Mouse (Mus musculus) liver (tissue): ENCODE results near the gene Cds2.
"Not testable (repeated sequence)": the region's sequence is repeated elsewhere in the genome, so short reads cannot be mapped to it uniquely, and the experiment has no call there.

Experiments
- DNase-seq: peaks from one replicate; pipeline ENCODE4 v3.0.0-alpha.2; 2020; ENCODE audit warnings: mixed read lengths

Cds2 gene

GRCm38 (mm10) chr2:132269217-132269616 is 6.3 kb downstream of the Cds2 start:
- peak; percentile 48 for DNase-seq

DNA sequence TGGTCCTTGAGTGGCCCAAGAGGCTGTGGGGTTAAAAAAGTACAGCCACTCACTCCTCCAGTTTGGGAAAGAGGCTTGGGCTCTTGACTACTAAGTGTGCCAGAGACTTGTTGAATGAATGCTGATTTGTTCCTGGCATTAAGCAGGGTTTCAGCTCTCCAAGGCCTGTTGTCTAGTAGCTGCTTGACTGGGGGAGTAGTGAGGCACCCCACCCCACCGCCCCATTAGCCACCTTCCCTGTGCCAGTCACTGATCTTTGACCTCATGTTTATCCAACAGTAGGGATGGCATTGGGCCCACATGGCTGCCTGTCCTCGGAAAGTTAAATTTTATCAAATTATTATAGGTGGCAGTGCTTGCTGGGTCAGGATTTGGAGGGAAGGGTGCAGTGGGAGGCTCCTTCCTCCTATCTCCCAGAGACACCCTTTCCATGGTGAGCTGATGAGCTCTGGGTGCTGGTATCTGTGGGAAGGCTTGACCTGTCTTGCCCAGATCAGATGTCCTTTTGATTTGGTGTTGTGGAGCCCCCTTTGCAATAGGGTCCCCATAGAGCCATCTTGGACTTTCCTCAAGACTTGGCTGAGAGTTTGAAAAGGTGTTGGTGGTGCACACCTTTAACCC is 7.5 kb downstream of the Cds2 start:
- DNase-seq = peak; percentile 18

GRCm38 (mm10) chr2:132272694-132273389 is 9.9 kb downstream of the Cds2 start:
- DNase-seq = no peak

- DNase-seq = peak; percentile 22
Measured at GRCm38 (mm10) chr2:132275527-132275926, 12.6 kb downstream of the Cds2 start.

- DNase-seq = no peak
Measured at GRCm38 (mm10) chr2:132276249-132276648, 13.3 kb downstream of the Cds2 start.

DNA sequence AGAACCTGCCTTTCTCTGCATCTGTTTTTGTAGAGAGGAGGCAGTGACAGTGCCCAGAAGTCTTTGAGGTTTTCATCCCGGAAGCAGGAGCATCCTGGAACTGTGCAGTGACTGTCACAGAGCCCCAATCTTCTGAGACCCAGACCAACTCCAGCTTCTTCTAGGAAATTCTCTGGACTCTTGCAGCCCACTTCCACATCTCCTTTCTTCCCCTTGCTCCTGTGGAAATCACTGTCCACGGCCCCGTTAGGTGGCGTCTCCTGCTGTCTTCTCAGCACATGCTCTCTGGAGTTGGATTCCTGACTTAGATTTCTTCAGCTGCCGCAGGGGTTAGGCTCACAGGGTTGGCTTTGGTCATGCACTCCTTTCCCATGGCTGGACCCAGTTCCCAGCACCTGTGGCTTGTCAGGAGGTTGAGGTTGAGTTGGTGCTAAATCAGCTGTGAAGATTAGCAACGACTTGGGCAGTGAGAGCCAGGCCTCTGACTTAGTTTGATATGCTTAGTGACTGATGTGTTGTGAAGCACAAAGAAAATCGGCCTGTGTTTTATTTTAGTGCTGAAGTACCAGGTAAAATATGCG is 15.4 kb downstream of the Cds2 start:
- no peak for DNase-seq

DNA sequence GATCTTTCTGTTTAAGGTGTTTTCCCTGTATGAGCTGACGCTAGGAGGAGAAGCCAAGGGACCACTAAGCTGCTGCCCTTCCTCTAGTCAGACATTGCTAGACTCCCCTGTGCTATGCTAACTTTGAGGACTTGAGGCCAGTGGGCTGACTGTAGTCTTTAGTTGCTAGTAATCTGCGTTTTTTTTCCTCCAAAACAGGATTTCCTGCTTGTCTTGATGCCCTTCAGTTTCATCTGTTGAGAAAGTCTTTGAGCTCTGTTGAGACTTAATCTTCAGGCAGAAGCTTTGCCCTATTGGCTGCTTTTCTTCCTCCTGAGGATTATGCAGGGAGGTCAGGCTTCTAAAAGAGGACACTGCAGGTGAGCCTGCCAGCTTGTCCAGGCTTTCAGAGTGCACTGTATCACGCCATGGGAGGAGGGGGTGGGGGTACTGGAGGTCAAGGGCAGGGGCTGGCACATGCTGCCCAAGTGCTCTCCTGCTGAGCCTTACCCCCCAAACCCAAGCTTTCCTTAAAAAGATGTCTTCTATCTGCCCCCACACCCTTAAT is 16.5 kb downstream of the Cds2 start:
- no peak for DNase-seq

- DNase-seq = no peak
Measured at GRCm38 (mm10) chr2:132279978-132280377, 17.0 kb downstream of the Cds2 start.

GRCm38 (mm10) chr2:132280518-132281120 is 17.7 kb downstream of the Cds2 start:
- DNase-seq = no peak

GRCm38 (mm10) chr2:132281560-132282452 is 18.9 kb downstream of the Cds2 start:
- DNase-seq = no peak

DNA sequence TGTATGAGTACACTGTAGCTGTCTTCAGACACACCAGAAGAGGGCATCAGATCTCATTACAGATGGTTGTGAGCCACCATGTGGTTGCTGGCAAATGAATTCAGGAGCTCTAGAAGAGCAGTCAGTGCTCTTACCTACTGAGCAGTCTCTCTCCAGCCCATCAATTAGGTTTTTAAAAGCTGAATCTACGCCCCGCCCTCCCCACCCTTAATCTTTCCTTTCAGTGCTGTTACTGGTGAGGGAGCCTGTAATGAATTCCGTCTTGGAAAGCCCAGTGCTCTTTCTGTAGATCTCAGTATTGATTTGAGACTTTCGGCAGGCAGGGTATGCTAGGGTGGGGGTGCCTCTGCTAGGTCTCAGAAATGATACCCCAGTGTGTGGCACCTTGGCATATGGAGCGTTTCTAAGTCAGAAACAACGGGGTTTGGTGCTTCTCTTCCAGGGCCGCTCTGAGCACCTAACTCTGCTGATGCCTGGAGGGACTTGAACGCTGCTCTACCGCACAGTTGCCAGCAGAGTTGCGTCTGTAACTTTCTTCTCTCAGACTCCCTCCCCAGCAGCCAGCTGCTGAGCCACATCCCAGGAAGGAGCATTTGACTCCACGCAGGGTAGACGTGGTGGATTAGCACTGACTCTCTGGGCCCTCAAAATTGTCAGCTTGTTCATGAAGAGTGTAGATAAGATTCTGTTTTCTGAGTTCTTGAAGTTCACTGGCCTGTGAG is 19.7 kb downstream of the Cds2 start:
- DNase-seq = no peak

DNA sequence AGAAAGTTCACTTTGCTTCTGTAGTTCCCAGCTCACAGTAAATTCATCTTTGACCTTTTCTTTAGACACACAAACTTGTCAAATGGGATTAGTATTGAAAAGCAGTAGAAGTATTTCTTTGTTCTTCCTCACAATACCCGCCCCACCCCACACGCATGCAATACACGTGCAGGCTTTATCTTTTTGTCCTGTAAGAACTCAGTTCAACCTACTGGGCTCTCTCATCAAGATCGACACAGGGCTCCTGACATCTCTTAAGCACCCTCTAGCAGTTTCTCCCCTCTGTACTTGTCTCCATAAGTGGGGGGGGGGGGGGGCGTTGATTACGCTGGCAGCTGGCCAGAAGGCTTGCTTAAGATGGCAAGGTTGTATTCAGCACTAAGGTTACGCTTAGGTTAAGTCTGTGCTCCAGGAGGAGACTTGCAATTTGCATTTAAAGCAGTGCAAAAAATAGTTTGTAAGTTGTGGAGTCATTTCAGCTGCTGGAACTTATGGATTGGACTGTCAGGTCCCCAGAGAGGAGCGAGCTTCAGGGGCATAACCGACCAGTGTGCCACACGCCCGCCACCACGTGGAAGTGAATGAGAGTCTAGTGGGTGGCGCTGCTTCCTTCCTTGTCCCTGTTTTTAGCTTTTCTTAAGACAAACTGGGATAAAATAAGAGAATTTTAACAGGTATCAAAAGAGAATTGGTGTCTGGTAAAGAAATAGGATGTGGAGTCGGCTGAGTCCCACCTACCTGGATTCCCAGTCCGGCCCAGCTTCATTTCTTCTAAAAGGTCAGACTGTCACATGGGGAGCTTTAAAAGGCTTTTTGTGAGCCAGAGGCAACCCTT is 20.5 kb downstream of the Cds2 start:
- no peak for DNase-seq

DNA sequence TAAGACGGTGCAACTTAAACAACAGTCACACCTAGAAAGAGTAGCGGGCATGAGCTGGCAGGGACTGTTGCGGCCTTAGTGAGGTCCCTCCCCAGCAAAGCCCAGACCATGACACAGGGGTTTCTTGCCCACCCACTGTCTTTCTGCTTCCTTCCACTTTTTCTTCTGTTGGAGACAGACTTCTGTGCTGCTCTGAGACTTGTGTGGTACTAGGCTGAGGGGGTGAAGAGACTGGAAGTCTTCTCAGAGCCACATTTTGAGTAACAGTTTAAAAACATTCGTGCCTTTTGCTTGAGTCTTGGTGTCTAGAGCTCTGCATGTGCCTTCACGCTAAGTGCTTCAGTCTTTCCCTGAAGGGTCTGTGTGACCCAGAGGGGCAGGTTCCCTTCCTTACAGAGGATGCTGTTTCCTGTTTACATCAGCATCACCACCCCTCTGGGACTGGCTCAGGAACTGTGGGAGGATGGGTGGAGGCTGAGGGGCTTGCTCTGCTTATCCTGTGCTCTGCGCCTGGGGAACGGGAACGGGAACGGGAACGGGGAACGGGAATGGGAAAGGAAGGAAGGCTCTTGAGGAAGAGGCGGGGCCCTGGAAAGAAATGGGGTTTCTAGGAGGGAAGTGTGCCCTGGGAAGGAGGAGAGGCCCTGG is 21.7 kb downstream of the Cds2 start:
- peak; percentile 40 for DNase-seq

GRCm38 (mm10) chr2:132285722-132286121 is 22.8 kb downstream of the Cds2 start:
- not testable (repeated sequence) for DNase-seq

GRCm38 (mm10) chr2:132286376-132287076 is 23.6 kb downstream of the Cds2 start:
- DNase-seq = no peak

GRCm38 (mm10) chr2:132289213-132289612 is 26.3 kb downstream of the Cds2 start:
- DNase-seq = not testable (repeated sequence)

DNA sequence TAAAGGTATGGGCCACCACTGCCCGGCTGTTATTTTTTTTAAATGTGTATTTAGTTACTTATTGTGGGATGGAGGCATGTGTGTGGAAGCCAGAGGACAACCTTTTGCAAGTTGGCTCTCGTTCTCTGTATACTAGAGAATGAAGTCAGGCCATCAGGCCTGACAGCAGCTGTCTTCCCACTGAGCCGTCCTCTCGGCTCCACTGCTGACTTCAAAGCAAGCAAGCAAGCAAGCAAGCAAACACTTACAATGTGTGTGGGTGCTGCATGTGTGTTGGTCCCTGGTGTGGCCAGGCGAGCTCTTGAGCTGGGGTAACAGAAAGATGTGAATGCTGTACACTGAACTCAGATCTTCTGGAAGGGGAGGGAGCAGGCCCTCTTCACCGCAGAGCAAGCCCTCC is 27.9 kb downstream of the Cds2 start:
- DNase-seq = no peak

- no peak for DNase-seq
Measured at GRCm38 (mm10) chr2:132291265-132291664, 28.3 kb downstream of the Cds2 start.

GRCm38 (mm10) chr2:132292083-132292482 is 29.1 kb downstream of the Cds2 start:
- DNase-seq = no peak
